Mouse (Mus musculus) kidney, adult 9 months (tissue): ENCODE measurements around the gene Pou2f3.

Experiments
- DNase-seq: peaks from one replicate; pipeline ENCODE4 v3.0.0; 2022

Pou2f3 gene

GRCm38 (mm10) chr9:43210190-43210682, at the start of gene Pou2f3:
TSS of gene Pou2f3 (minus strand) at chr9:43210369.
- peak; percentile 71 for DNase-seq

DNA sequence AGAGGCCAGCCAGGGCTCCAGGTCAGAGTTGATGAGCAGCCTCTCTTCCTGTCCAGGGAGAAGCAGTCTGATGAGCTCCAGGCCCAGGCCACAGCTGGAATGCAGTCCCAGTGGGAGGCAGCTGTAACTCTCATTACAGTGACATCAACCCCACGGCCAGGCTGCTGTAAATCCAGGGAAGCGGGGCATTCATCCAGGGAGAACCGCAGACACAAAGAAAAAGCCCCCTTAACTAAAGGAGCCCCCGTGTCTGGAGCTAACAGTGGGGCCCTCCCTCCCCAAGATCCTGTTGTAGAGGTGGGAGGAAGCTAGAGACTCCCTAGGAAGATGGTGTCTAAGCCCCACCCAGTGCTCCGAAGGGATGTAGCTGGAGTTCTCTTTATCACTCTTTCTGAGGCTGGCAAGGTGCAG, 43.1 kb upstream of the Pou2f3 start:
- DNase-seq: peak; percentile 55

DNA sequence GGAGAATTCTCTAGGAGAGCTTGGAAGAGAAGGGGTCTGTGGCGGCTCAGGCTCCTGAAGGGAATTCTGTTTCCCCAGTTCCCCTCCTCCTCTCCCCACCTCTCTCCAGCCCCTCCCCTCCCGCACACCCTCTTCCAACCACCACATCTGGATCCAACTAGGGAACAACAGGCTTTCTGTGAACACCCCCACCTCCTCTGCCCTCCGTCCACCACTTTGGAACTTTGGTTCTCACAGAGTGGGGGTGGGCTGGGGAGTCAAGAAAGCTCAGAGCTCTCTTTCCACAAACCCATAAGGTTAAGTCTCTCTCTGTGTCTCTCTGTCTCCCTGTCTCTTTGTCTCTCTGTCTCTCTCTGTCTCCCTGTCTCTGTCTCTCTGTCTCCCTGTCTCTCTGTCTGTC, 42.6 kb upstream of the Pou2f3 start:
- DNase-seq: no peak

- DNase-seq: no peak
Observed at GRCm38 (mm10) chr9:43251786-43252185, 41.6 kb upstream of the Pou2f3 start.

DNA sequence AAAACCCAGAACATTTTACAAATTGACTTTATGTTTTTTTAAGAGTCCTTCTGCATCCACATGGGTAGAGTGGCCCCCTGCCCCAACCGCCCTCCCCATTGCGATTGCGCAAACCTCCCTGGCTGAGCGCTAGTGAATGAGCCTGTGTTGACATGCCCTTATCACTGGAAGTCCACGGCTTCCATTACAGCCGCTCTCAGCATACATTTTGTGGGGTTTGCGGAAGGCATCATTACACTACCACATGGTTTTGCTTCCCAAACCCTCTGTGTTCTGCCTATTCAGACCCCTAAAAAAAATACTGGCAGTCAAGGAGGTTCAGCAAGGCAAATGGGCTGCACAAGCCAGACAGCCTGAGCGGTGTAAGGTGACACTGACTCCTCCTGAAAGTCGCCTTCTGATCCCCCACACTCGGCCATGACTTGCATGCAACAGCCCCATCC, 36.6 kb upstream of the Pou2f3 start:
- DNase-seq: no peak

DNA sequence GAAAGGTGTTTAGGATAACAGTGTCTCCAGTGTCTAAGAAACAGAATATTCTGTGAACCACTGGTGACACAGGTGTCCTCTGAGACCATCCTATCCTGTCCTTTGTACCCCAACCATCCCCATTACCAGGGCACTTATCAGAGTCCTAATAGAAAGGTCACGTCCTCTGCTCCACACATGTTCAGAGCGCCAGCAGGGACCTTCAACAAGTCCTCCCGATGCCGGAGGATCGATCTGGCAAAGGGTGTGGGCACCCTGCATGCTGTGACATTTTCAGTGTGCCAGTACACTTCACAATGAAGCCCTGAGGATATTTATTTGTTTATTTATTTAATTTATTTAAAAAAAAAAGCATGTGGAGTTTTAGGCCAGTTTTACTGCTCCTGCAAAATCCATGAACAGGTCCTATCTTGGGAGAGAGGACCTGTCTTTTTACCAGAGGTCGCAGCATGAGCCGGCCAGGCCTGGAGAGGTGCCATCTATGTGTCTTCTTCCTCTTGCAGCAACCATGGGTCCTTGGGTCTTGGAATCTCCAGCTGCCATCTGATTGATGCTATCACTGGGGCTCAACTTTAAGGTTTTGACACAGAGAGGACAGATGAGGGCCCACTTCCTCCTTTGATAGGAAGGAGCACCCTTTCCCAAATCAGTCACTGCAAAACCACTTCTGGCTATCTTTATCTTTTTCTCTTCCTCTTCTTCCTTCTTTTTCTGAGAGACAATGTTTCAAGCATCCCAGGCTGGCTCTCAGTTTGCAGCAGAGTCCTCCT, 35.8 kb upstream of the Pou2f3 start:
- no peak for DNase-seq

DNA sequence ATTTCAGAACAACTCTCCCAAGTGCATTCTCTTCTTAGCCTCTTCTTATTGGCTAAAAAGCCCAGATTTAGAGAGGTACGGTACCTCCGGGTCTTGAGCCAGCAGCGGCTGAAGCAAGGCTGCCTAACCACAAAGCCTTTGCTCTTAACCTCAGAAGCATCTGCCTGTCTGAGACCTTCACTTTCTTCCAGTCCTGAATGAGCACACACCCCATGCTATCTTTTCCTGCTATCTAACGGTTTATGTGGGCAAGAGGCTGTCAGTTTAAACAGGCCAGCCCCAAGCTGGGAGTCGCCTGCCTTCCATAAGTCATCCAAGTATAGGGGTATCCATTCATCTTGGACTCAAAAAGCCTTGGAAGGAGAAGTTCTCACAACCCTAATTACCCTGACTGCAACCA, 32.3 kb upstream of the Pou2f3 start:
- no peak for DNase-seq

- DNase-seq: no peak
Observed at GRCm38 (mm10) chr9:43241970-43242369, 31.8 kb upstream of the Pou2f3 start.

- no peak for DNase-seq
Observed at GRCm38 (mm10) chr9:43241291-43241690, 31.1 kb upstream of the Pou2f3 start.

GRCm38 (mm10) chr9:43240594-43240900, 30.4 kb upstream of the Pou2f3 start:
- no peak for DNase-seq

- DNase-seq: peak; percentile 94
Observed at GRCm38 (mm10) chr9:43239712-43240593, 29.8 kb upstream of the Pou2f3 start, which contains the start of gene Oaf. TSS of gene Oaf (minus strand) at chr9:43239911.

DNA sequence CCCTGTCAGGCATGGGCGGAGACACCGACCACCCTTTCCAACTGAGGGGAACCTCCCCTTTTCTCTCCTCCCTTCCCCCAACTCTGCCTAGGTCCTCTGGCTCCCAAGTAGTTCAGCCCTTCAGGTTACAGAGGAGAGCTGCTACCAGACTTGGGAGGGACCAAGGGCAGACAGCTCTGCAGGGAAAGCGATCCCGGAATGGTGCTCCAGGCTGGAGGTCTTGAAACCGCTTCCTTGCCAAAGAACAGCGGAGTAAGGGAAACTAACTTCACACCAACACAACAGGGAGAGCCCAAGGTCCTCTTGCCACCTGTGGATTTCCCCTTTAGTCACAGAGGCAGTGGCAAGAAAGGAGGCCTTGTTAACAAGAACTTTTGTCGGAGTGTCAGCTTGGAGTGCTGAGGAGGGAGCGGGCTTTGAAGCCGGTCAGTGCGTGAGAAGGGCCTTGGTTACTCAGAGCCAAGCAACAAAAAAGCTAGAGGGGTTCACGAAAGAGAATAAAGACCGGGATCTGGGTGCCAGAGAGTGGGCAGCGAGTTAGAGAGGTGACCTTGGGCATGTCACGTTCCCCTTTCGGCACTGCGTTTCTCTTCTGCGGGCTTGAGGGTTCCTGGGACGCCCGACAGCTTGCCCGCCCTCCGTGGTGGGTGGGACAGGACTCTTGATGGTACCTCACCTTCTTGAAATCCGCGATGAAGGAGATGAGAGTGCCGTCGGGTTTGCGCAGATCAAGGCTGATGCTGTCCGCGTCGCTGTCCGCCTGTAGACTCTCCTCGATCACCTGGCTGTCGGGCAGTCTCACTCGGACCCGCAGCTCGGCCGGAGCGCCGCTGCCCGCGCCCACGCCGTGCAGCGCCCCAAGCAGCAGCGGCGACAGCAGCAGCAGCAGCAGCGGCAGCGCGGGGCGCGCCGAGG, 28.7 kb upstream of the Pou2f3 start:
- no peak for DNase-seq

DNA sequence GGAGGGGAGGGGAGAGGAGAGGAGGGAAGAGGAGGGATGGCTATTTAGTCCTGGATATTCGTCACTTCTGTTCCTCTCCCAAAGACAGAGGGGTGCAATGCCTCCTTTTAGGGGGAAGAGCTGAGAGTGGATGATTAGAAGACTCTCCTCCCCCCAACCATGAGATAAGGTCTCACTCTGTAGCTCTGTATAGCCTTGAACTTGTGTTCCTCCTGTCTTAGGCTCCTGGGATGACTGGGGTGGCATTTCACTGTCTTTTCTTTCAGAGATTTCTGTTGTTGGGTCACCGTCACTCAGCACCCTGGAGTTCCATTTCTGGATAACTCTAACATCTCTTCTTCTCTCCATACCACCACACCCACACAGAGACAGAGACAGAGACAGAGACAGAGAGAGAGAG, 28.0 kb upstream of the Pou2f3 start:
- DNase-seq: no peak

DNA sequence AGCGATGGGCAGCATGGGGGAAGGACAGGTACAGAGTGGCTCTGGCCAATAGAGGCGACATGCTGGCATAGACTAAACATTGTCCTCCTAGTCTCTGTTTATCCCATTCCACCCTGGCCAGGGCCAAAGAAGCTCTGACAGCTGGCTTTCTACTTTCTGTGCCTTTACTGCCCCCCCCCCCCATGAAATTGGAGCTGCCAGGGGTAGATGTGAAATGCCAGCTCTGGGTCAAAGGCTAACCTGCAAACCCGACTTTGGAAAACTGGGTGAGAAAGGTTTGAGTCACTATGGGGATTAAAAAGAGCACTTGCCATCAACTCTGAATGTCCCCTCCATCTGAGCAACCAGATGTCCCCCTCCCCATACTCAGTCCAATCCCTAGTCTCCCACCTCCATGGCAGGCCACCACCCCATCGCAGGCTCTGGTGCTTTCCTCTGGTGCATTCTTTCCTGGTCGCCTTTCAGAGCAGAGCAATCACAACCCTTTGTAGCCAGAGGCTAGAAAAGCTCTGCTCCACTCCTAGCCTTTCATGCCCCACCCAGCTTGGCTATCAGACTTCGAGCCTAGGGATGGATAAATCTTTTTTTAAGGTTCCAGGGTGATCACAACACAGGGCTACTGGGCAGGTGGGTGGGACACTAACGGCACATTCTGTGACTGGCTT, 27.1 kb upstream of the Pou2f3 start:
- DNase-seq: no peak

- DNase-seq: no peak
Observed at GRCm38 (mm10) chr9:43236576-43236975, 26.4 kb upstream of the Pou2f3 start.

GRCm38 (mm10) chr9:43236106-43236505, 25.9 kb upstream of the Pou2f3 start:
- no peak for DNase-seq

DNA sequence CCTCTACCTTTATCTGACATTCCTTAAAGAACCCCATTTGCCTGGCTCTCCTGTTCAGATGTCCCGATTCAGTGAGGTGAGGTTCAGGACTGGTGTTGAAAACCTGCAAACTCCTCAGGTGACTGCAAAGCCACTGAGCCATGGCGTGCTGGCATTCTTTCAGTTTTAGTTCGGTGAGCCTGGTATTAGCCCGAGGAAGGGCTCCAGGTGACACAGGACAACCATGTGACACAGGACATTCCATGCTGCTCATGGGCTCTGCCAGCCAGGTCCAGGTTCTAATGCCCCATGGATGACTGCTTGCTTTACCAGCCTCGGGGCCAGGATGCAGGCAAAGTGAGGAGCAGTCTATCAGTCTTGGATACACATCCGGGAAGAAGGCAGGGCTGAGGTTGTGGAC, 25.2 kb upstream of the Pou2f3 start:
- peak; percentile 86 for DNase-seq

DNA sequence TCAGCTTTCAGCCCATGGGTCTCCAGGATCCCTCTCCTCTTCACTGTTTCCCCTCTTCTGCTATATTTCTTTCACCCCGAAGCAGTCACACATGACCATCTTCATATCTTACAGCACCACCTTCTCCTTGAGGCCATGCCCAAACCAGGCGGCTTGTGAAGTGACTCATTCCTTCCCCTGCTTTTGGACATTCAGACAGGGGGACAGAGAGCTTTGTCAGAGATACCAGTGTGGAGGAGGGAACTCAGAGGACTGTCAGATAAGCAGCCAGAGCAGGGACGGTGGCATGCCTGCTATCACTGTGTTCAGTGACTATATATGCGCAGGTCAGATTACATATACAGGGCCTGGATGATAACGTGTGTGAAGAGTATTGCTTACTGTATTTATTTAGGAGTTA, 24.3 kb upstream of the Pou2f3 start:
- no peak for DNase-seq

DNA sequence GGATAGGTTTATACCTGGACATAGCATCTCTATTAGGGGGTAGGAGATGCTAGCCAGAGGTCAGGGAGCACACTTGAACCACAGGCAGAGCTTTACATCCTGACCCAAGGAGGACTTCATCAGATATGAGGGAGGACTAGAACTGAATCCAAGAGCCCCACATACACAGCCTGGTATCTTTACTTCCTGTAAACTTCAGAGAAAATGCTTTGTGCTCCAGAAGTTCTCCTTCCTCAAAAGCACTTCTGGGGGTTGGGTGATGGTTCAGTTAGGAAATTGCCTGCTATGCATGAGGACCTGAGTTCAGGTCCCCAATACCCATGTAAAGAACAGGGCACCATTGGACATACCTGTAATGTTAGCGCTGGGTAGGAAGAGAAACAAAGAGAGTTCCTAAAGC, 23.3 kb upstream of the Pou2f3 start:
- no peak for DNase-seq

- DNase-seq: no peak
Observed at GRCm38 (mm10) chr9:43233044-43233443, 22.9 kb upstream of the Pou2f3 start.

DNA sequence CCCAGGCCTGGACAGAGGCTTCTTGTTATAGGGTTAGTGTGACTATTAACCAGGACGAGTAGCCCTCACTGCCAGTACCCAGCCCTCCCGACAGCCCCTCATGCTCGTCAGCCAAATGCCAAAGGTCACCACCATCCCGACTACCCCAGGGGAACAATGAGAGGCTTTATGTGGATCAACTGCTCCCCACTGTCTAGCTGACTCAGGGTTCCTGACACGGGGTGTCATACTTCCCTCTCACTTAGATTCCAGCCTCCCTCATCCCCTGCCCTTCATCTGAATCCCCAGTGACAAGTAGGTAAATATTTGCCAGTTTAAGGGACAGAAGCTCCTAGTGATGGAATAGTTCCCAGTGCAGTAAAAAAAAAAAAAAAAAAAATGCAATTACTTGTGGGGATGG, 22.1 kb upstream of the Pou2f3 start:
- DNase-seq: no peak

DNA sequence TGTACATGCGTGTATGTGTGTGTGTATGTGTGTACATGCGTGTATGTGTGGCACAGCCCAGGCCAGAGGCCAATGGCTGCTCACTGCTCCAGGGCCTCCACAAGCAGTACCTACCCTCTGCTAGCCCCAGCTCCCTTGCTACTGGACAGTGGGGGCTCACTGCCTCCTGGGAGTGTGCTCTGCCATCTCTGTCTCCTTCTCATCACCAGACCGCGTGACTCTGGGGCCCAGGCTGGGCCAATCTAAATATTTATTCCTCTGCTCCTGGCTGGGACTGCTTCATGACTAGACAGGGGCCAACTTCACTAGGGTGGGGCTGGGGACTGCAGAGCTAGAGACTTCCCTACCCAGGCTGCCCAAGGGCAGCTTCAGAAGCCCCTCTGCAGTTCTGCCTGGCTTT, 21.6 kb upstream of the Pou2f3 start:
- no peak for DNase-seq
